Mouse (Mus musculus) cortical plate, adult 2 months (tissue): Measurements from ENCODE around the gene Aifm2.

Source experiments
- CTCF ChIP-seq: fragments of 200-500 bp; IDR thresholded peaks from 2 replicates; pipeline ENCODE4 v1.5.1; 2011; ENCODE audit warnings: mild to moderate bottlenecking, control low read depth, low read length; ENCODE audit not compliant: insufficient read depth; ENCODE audit errors: extremely low read depth
- POLR2A ChIP-seq: fragments of 200-500 bp; IDR thresholded peaks from 2 replicates; pipeline ENCODE4 v1.6.1; 2011; ENCODE audit warnings: mild to moderate bottlenecking, low read length, control low read depth; ENCODE audit not compliant: insufficient read depth; ENCODE audit errors: extremely low read depth

- TF ChIP-seq CTCF = no peak
- TF ChIP-seq POLR2A = no peak
Observed at GRCm38 (mm10) chr10:61717406-61718296, 2.6 kb downstream of the Aifm2 start.
